Mouse (Mus musculus): ENCODE data around the gene Gm12216.

DNA sequence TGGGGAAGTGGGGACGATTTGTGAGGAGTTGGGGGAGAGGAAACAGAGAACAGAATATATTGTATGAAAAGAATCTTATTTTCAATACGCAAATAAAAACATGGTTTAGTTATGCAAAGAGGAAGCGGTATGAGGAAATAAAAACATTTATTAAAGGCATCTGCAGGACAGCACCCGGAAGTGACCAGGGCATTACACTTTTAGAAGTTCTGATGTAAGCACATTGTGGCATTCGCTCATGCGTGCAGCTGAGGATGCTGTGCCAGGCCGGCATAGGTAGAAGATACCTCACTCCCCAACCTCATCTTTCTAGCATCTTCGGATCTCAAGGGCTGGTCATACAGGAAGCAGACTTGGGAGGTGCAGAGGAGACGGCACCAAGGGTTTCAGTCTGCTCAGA, 75.8 kb downstream of the Gm12216 start:
- no peak for TF ChIP-seq CTCF (IDR thresholded peaks at IDR 0.05; ENCODE audit: insufficient read depth, low read length)
- TF ChIP-seq POLR2A (IDR thresholded peaks at IDR 0.05; ENCODE audit: borderline replicate concordance, extremely low read depth, low read depth, low read length): no peak
